ENCODE assay signal across 21 mouse cellular contexts in the genomic region with DNA sequence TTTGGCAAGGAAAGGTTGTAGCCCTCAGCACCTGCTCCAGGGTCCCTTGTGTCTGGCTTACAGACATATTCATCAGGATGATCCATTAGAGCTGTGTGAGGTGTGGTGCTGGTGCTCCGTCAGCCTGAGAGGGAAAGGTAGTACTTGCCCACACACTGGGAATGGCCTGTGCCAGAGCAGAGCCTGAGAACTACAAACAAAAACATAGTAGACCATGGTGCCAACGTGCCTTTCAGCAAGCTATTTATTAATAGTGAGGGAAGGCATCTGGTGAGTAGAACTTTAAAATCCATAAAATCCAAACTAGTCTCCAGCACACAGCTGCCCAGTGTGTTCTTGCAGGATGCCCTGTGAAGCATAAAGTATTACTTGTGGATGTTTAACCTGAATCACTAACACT.
DNase-seq lines count a peak whose midpoint lies in the region; ATAC-seq and TF ChIP-seq lines count a peak whose summit lies in the region.
"Had no signal": no experiment of that assay in that cellular context is flagged by ENCODE, and none has a peak within 500 bp of the region (broad histone marks: within the 10 kb centered on the region; RNA-seq: fewer than 3 reads in every experiment).

No protein-coding gene starts in this region.

- H3K4me2 ChIP-seq in kidney, postnatal 0 days (ENCODE audit: low read length) = no peak overlapping the region
- H3K4me2 ChIP-seq: embryonic facial prominence, embryonic 12.5 days; forebrain, embryonic 15.5 days had no signal

- H3K27ac ChIP-seq in layer of hippocampus, adult 2 months = no peak overlapping the region
- peak overlapping the region; percentile 54; the same call in 1 of the 2 replicates for H3K27ac ChIP-seq in kidney, postnatal 0 days
- H3K27ac ChIP-seq: embryonic facial prominence, embryonic 12.5 days; forebrain, embryonic 15.5 days; heart, embryonic 10.5 days had no signal

- H3K4me1 ChIP-seq in kidney, postnatal 0 days (replicated peaks; ENCODE audit: insufficient read depth, low read length) = no peaks in the 10 kb centered on the region
- H3K4me1 ChIP-seq: embryonic facial prominence, embryonic 12.5 days; forebrain, embryonic 15.5 days; heart, embryonic 10.5 days had no signal

- no peak overlapping the region for H3K9ac ChIP-seq in kidney, postnatal 0 days (ENCODE audit: low read depth, low read length)
- H3K9ac ChIP-seq: embryonic facial prominence, embryonic 12.5 days; forebrain, embryonic 15.5 days had no signal

- ATAC-seq in kidney, postnatal 0 days (replicated peaks; ENCODE audit: low FRiP score, low read depth) = no peak
- ATAC-seq: activated CD4-positive, CD25-positive, alpha-beta regulatory T cell, adult 4 months; CD4-positive, CD25-positive, alpha-beta regulatory T cell, adult 4 months; forebrain, embryonic 15.5 days had no signal

- 56% methylated on average over 2 of the region's 2 CpGs for WGBS in kidney, postnatal 0 days

- no peak overlapping the region for H3K4me3 ChIP-seq in layer of hippocampus, adult 2 months
- H3K4me3 ChIP-seq in kidney, postnatal 0 days (replicated peaks; ENCODE audit: low read depth, low read length) = no peak overlapping the region
- H3K4me3 ChIP-seq: embryonic facial prominence, embryonic 12.5 days; forebrain, embryonic 15.5 days; heart, embryonic 10.5 days had no signal

- no peaks in the 10 kb centered on the region for H3K27me3 ChIP-seq in kidney, postnatal 0 days (ENCODE audit: insufficient read depth, low read length)
- H3K27me3 ChIP-seq: embryonic facial prominence, embryonic 12.5 days; forebrain, embryonic 15.5 days had no signal

- no peaks in the 10 kb centered on the region for H3K9me3 ChIP-seq in kidney, postnatal 0 days (replicated peaks; ENCODE audit: low read length)
- H3K9me3 ChIP-seq: embryonic facial prominence, embryonic 12.5 days; forebrain, embryonic 15.5 days; heart, embryonic 10.5 days had no signal

- DNase-seq in kidney, adult 11 months = peak; percentile 53
- DNase-seq in kidney, postnatal 4 days = no peak
- peak; percentile 8 for DNase-seq in layer of hippocampus, adult 9-11 months
- no peak for DNase-seq in layer of hippocampus, adult 2 months (ENCODE audit: low spot score in 2 of 2)
- DNase-seq in kidney, postnatal 0 days (ENCODE audit: low spot score) = no peak
- DNase-seq in spleen, adult 18-20 months = no peak
- no peak for DNase-seq in ovary, postnatal 36 days (ENCODE audit: low spot score)
- DNase-seq: adrenal gland, postnatal 14 days; B cell, adult 2 months; cerebellum, adult 11-12 months; cerebellum, adult 9-10 months; cerebellum, postnatal 25 days; gastrocnemius, postnatal 36 days; heart, adult 18-20 months; heart, postnatal 10 days; heart, postnatal 4 days had no signal

- TF ChIP-seq CTCF in layer of hippocampus, adult 2 months (conservative IDR thresholded peaks at IDR 0.05) = no peak
- no peak for TF ChIP-seq CTCF in kidney, postnatal 0 days (IDR thresholded peaks at IDR 0.05; ENCODE audit: low read depth)

- no peaks in the 10 kb centered on the region for H3K36me3 ChIP-seq in kidney, postnatal 0 days (ENCODE audit: insufficient read depth, low read length)
- H3K36me3 ChIP-seq: embryonic facial prominence, embryonic 12.5 days; forebrain, embryonic 15.5 days; heart, embryonic 10.5 days had no signal

Comparison
In these comparisons a context has a peak if more than half of its experiments do, and no peak if none do; other contexts are left out.
1. DNase-seq: peak in kidney, adult 11 months (single experiment) and layer of hippocampus, adult 9-11 months (single experiment); none in kidney, postnatal 4 days (0 of 2), layer of hippocampus, adult 2 months (0 of 2), kidney, postnatal 0 days (single experiment), spleen, adult 18-20 months (0 of 2) and ovary, postnatal 36 days (single experiment).